Mouse (Mus musculus) embryonic fibroblast, embryonic 13.5 days (primary cell): ENCODE data around the gene Tbx21. TPM values are rescaled to one million over a fixed set of nuclear protein-coding genes. Genes with fewer than 3 reads are reported as not detected.

Experiments used
- H3K27ac ChIP-seq: 2 replicates; pipeline ENCODE4 v1.5.1; 2012; ENCODE audit warnings: low read length, control low read depth, inconsistent platforms; ENCODE audit not compliant: insufficient read depth
- H3K4me1 ChIP-seq: 2 replicates; pipeline ENCODE4 v1.6.1; 2011; ENCODE audit warnings: low read length; ENCODE audit not compliant: control insufficient read depth, insufficient read depth
- H3K4me3 ChIP-seq: 2 replicates; pipeline ENCODE4 v1.5.1; 2011; ENCODE audit warnings: mild to moderate bottlenecking, control low read depth, low read length; ENCODE audit not compliant: insufficient read depth
- CTCF ChIP-seq: IDR thresholded peaks from 2 replicates; pipeline ENCODE4 v1.5.1; 2011; ENCODE audit warnings: mild to moderate bottlenecking, control low read depth, low read length, moderate library complexity, borderline replicate concordance; ENCODE audit not compliant: insufficient read depth
- POLR2A ChIP-seq: IDR thresholded peaks from 2 replicates; pipeline ENCODE4 v1.6.1; 2011; ENCODE audit warnings: low read depth, mild to moderate bottlenecking, control low read depth, low read length, moderate library complexity
- polyA plus RNA-seq: library from polyadenylated mRNA; stranded (reverse); fragments of >200 nt; gene quantifications from 2 replicates; pipeline ENCODE4 v1.2.4, GENCODE M21; 2011; ENCODE audit warnings: low read depth; ENCODE audit not compliant: missing spikeins, insufficient read length

Tbx21 gene
- polyA plus RNA-seq, 1 experiment = not detected

- no peak overlapping the region for H3K4me3 ChIP-seq
- TF ChIP-seq POLR2A (no peak), CTCF (no peak)
- H3K4me1 ChIP-seq = no peaks in the 10 kb centered on the region; the same call in 1 of the 2 replicates
- H3K27ac ChIP-seq = no peak overlapping the region
Measured at GRCm38 (mm10) chr11:97120641-97121040, 5.5 kb upstream of the Tbx21 start.

GRCm38 (mm10) chr11:97120221-97120620 is 5.1 kb upstream of the Tbx21 start:
- TF ChIP-seq POLR2A (no peak), CTCF (no peak)
- no peak overlapping the region for H3K4me3 ChIP-seq
- no peaks in the 10 kb centered on the region; the same call in 1 of the 2 replicates for H3K4me1 ChIP-seq
- no peak overlapping the region for H3K27ac ChIP-seq

- H3K27ac ChIP-seq = no peak overlapping the region
- no peak overlapping the region for H3K4me3 ChIP-seq
- H3K4me1 ChIP-seq = no peaks in the 10 kb centered on the region; the same call in 1 of the 2 replicates
- TF ChIP-seq POLR2A (no peak), CTCF (no peak)
Measured at GRCm38 (mm10) chr11:97115797-97116196, 666 bp upstream of the Tbx21 start.

- TF ChIP-seq CTCF (no peak), POLR2A (no peak)
- H3K27ac ChIP-seq = no peak overlapping the region
Measured at GRCm38 (mm10) chr11:97112519-97113125, 2.5 kb downstream of the Tbx21 start.

GRCm38 (mm10) chr11:97108976-97109375 is 6.2 kb downstream of the Tbx21 start:
- H3K27ac ChIP-seq = no peak overlapping the region
- no peaks in the 10 kb centered on the region for H3K4me1 ChIP-seq
- TF ChIP-seq CTCF (no peak), POLR2A (no peak)
- no peak overlapping the region for H3K4me3 ChIP-seq

More at GRCm38 (mm10) chr11:97112519-97113125, 2.5 kb downstream of the Tbx21 start:
- no peaks in the 10 kb centered on the region; the same call in 1 of the 2 replicates for H3K4me1 ChIP-seq
- H3K4me3 ChIP-seq = no peak overlapping the region

- TF ChIP-seq POLR2A (no peak), CTCF (no peak)
- Histone ChIP-seq H3K4me1 (no peaks in the 10 kb centered on the region), H3K27ac (no peak overlapping the region), H3K4me3 (no peak overlapping the region)
Measured at GRCm38 (mm10) chr11:97104091-97104483, 11.0 kb downstream of the Tbx21 start.

GRCm38 (mm10) chr11:97103163-97104090 is 11.7 kb downstream of the Tbx21 start:
- Histone ChIP-seq H3K27ac (no peak overlapping the region), H3K4me1 (no peaks in the 10 kb centered on the region), H3K4me3 (no peak overlapping the region)
- no peak for TF ChIP-seq POLR2A
- no peak for TF ChIP-seq CTCF

GRCm38 (mm10) chr11:97101722-97102121 is 13.4 kb downstream of the Tbx21 start:
- H3K4me1 ChIP-seq = no peaks in the 10 kb centered on the region
- no peak overlapping the region for H3K27ac ChIP-seq
- no peak overlapping the region for H3K4me3 ChIP-seq
- peak; percentile 39; the same call in 1 of the 2 replicates for TF ChIP-seq CTCF
- TF ChIP-seq POLR2A = no peak

- H3K4me1 ChIP-seq = no peaks in the 10 kb centered on the region
- no peak overlapping the region for H3K27ac ChIP-seq
- no peak for TF ChIP-seq POLR2A
- TF ChIP-seq CTCF = no peak
- no peak overlapping the region for H3K4me3 ChIP-seq
Measured at GRCm38 (mm10) chr11:97098791-97099190, 16.3 kb downstream of the Tbx21 start.

GRCm38 (mm10) chr11:97094600-97094999 is 20.5 kb downstream of the Tbx21 start:
- no peak overlapping the region for H3K27ac ChIP-seq
- no peaks in the 10 kb centered on the region for H3K4me1 ChIP-seq
- no peak overlapping the region for H3K4me3 ChIP-seq
- TF ChIP-seq CTCF (no peak), POLR2A (no peak)
